Mouse (Mus musculus) MEL (cell line): ENCODE data around the gene Psmc1. TPM values are rescaled to one million over a fixed set of nuclear protein-coding genes. Genes with fewer than 3 reads are reported as not detected.

Experiments
- DNase-seq: peaks from one replicate; pipeline ENCODE4 v3.0.0; 2011; ENCODE audit warnings: low read depth, low spot score
- H3K27ac ChIP-seq: 2 replicates; pipeline ENCODE4 v1.5.1; 2012; ENCODE audit warnings: low read depth, mild to moderate bottlenecking, control low read depth, low read length, moderate library complexity; ENCODE audit not compliant: control insufficient read depth
- H3K27me3 ChIP-seq, 2 experiments: fragments of 150-350 bp in 1 of 2; sonication (generic) in 1 of 2; 2 replicates each; pipeline ENCODE4 v1.6.1; 2012; ENCODE audit warnings: low read length in 2 of 2, mild to moderate bottlenecking in 2 of 2, improper control_type of control experiment in 1 of 2, moderate library complexity in 1 of 2; ENCODE audit not compliant: insufficient read depth in 2 of 2, control insufficient read depth in 1 of 2
- H3K36me3 ChIP-seq, 2 experiments: 2 replicates each; pipeline ENCODE4 v1.6.1; 2012 to 2014; ENCODE audit warnings: low read length in 2 of 2, improper control_type of control experiment in 1 of 2, inconsistent platforms in 1 of 2, mild to moderate bottlenecking in 1 of 2; ENCODE audit not compliant: insufficient read depth in 2 of 2, control insufficient read depth in 1 of 2
- H3K4me1 ChIP-seq, 2 experiments: fragments of 150-350 bp in 1 of 2; sonication (generic) in 1 of 2; 2 replicates each; pipeline ENCODE4 v1.6.1; 2012; ENCODE audit warnings: low read length in 2 of 2, improper control_type of control experiment in 1 of 2, mild to moderate bottlenecking in 1 of 2; ENCODE audit not compliant: insufficient read depth in 2 of 2, control insufficient read depth in 1 of 2
- H3K4me3 ChIP-seq, 2 experiments: fragments of 150-350 bp in 1 of 2; sonication (generic) in 1 of 2; 2 replicates each; pipeline ENCODE4 v1.5.1; 2012; ENCODE audit warnings: low read depth in 2 of 2, low read length in 2 of 2, mild to moderate bottlenecking in 2 of 2, moderate library complexity in 2 of 2, control low read depth in 1 of 2, improper control_type of control experiment in 1 of 2; ENCODE audit not compliant: control insufficient read depth in 1 of 2, insufficient read depth in 1 of 2
- H3K79me2 ChIP-seq: 2 replicates; pipeline ENCODE4 v1.6.1; 2012; ENCODE audit warnings: mild to moderate bottlenecking, low read length, moderate library complexity; ENCODE audit not compliant: control insufficient read depth, poor library complexity, insufficient read depth
- H3K9ac ChIP-seq: 2 replicates; pipeline ENCODE4 v1.6.1; 2012; ENCODE audit warnings: low read depth, mild to moderate bottlenecking, control low read depth, low read length, moderate library complexity; ENCODE audit not compliant: control insufficient read depth, poor library complexity, severe bottlenecking
- H3K9me3 ChIP-seq: fragments of 150-350 bp; sonication (generic); replicated peaks from 2 replicates; pipeline ENCODE4 v1.6.1; 2012; ENCODE audit warnings: mild to moderate bottlenecking, low read length, improper control_type of control experiment, moderate library complexity; ENCODE audit not compliant: insufficient read depth
- BHLHE40 ChIP-seq: IDR thresholded peaks from 2 replicates; pipeline ENCODE4 v1.6.1; 2012; ENCODE audit warnings: low read depth, mild to moderate bottlenecking, inconsistent platforms, low read length, improper control_type of control experiment, borderline replicate concordance
- CHD1 ChIP-seq: IDR thresholded peaks from 2 replicates; pipeline ENCODE4 v1.6.1; 2012; ENCODE audit warnings: low read depth, mild to moderate bottlenecking, inconsistent platforms, low read length, improper control_type of control experiment
- CTCF ChIP-seq, 3 experiments: IDR thresholded peaks in 2 of 3; conservative IDR thresholded peaks in 1 of 3; 2 replicates each; pipeline ENCODE4 v1.5.1; 2011 to 2012; ENCODE audit warnings: low read length in 3 of 3, low read depth in 2 of 3, mild to moderate bottlenecking in 2 of 3, improper control_type of control experiment in 1 of 3, inconsistent platforms in 1 of 3, mixed read lengths in 1 of 3, moderate library complexity in 1 of 3; ENCODE audit not compliant: control insufficient read depth in 1 of 3, insufficient read depth in 1 of 3, poor library complexity in 1 of 3, severe bottlenecking in 1 of 3
- EP300 ChIP-seq, 2 experiments: IDR thresholded peaks; 2 replicates each; pipeline ENCODE4 v1.6.1; 2011; ENCODE audit warnings: improper control_type of control experiment in 2 of 2, low read length in 2 of 2, low read depth in 1 of 2, mild to moderate bottlenecking in 1 of 2
- MAX ChIP-seq: IDR thresholded peaks from 2 replicates; pipeline ENCODE4 v1.6.1; 2011; ENCODE audit warnings: low read length, improper control_type of control experiment
- MEF2A ChIP-seq: IDR thresholded peaks from 2 replicates; pipeline ENCODE4 v1.6.1; 2014; ENCODE audit warnings: low read depth, mild to moderate bottlenecking, inconsistent platforms, low read length, improper control_type of control experiment; ENCODE audit not compliant: poor library complexity, insufficient replicate concordance, severe bottlenecking; ENCODE audit errors: extremely low read depth
- MYC ChIP-seq: IDR thresholded peaks from 2 replicates; pipeline ENCODE4 v1.6.1; 2011; ENCODE audit warnings: low read depth, mild to moderate bottlenecking, low read length, improper control_type of control experiment, moderate library complexity
- NRF1 ChIP-seq: IDR thresholded peaks from 2 replicates; pipeline ENCODE4 v1.6.1; 2014; ENCODE audit warnings: low read depth, mild to moderate bottlenecking, inconsistent platforms, low read length, improper control_type of control experiment, moderate library complexity; ENCODE audit not compliant: poor library complexity, insufficient read depth, severe bottlenecking
- POLR2A ChIP-seq, 2 experiments: IDR thresholded peaks; 2 replicates each; pipeline ENCODE4 v1.6.1; 2011 to 2012; ENCODE audit warnings: low read length in 2 of 2, mild to moderate bottlenecking in 2 of 2, control low read depth in 1 of 2, improper control_type of control experiment in 1 of 2, low read depth in 1 of 2, moderate library complexity in 1 of 2; ENCODE audit not compliant: control insufficient read depth in 1 of 2, insufficient read depth in 1 of 2, poor library complexity in 1 of 2
- POLR2AphosphoS2 ChIP-seq: IDR thresholded peaks from 2 replicates; pipeline ENCODE4 v1.6.1; 2011; ENCODE audit warnings: low read length, improper control_type of control experiment
- POLR2AphosphoS5 ChIP-seq: IDR thresholded peaks from 2 replicates; pipeline ENCODE4 v1.6.1; 2012; ENCODE audit warnings: low read depth, borderline replicate concordance, mild to moderate bottlenecking, inconsistent platforms, low read length, moderate library complexity, mixed read lengths
- SMC3 ChIP-seq: IDR thresholded peaks from 2 replicates; pipeline ENCODE4 v1.6.1; 2011; ENCODE audit warnings: low read depth, low read length, improper control_type of control experiment
- TAL1 ChIP-seq: IDR thresholded peaks from 2 replicates; pipeline ENCODE4 v1.6.1; 2012; ENCODE audit warnings: mild to moderate bottlenecking, inconsistent platforms, low read length, moderate library complexity, mixed read lengths
- TCF12 ChIP-seq: IDR thresholded peaks from 2 replicates; pipeline ENCODE4 v1.6.1; 2014; ENCODE audit warnings: low read depth, mild to moderate bottlenecking, inconsistent platforms, low read length, improper control_type of control experiment, moderate library complexity
- USF2 ChIP-seq, 2 experiments: IDR thresholded peaks; 2 replicates each; pipeline ENCODE4 v1.6.1; 2011 to 2012; ENCODE audit warnings: improper control_type of control experiment in 2 of 2, low read length in 2 of 2, borderline replicate concordance in 1 of 2, inconsistent platforms in 1 of 2, low read depth in 1 of 2, mild to moderate bottlenecking in 1 of 2; ENCODE audit not compliant: insufficient read depth in 1 of 2
- ZMIZ1 ChIP-seq: IDR thresholded peaks from 2 replicates; pipeline ENCODE4 v1.6.1; 2012; ENCODE audit warnings: low read depth, mild to moderate bottlenecking, inconsistent platforms, low read length, improper control_type of control experiment, moderate library complexity
- polyA plus RNA-seq, 2 experiments: library from polyadenylated mRNA; stranded (reverse) in 1 of 2; unstranded in 1 of 2; fragments of >175 nt in 1 of 2; fragments of >200 nt in 1 of 2; gene quantifications; 2 replicates each; pipeline versions ENCODE4 v1.2.1 to v1.2.4; 2012; ENCODE audit warnings: low replicate concordance in 2 of 2, low read depth in 1 of 2; ENCODE audit not compliant: insufficient read length in 2 of 2, insufficient read depth in 1 of 2, missing spikeins in 1 of 2
- total RNA-seq: library from RNA; depleted of rRNA; stranded (reverse); fragments of 300-350 nt; gene quantifications from 2 replicates; pipeline ENCODE4 v1.2.3, GENCODE M21; 2012

The Psmc1 gene
- total and polyA plus RNA-seq, 3 experiments = 322 to 501 TPM; not detected in 1

- no peak for DNase-seq
- no peak overlapping the region for H3K4me3 ChIP-seq
- H3K9ac ChIP-seq = no peak overlapping the region
- peaks cover 0 to 4% of the 10 kb centered on the region in 2 experiments; a peak in 3 of 4 replicates for H3K27me3 ChIP-seq
- H3K36me3 ChIP-seq = no peaks in the 10 kb centered on the region
- TF ChIP-seq POLR2AphosphoS2 = no peak
- TF ChIP-seq MAX = no peak
- TF ChIP-seq BHLHE40 = no peak
- TF ChIP-seq USF2 (IDR thresholded peaks at IDR 0.05; ENCODE audit: borderline replicate concordance in 1 of 2, insufficient read depth in 1 of 2, low read depth in 1 of 2, low read length in 2 of 2) = no peak
- no peak for TF ChIP-seq POLR2A (IDR thresholded peaks at IDR 0.05; ENCODE audit: control insufficient read depth in 1 of 2, insufficient read depth in 1 of 2, low read depth in 1 of 2, low read length in 2 of 2, poor library complexity in 1 of 2)
- TF ChIP-seq TAL1 = no peak
- TF ChIP-seq MYC = no peak
- TF ChIP-seq SMC3 = no peak
- no peak for TF ChIP-seq TCF12
- TF ChIP-seq, all 39 proteins: peak for 0
- Histone ChIP-seq H3K4me1 (no peaks in the 10 kb centered on the region), H3K9me3 (no peaks in the 10 kb centered on the region), H3K79me2 (no peaks in the 10 kb centered on the region), H3K27ac (no peak overlapping the region)
Observed at GRCm38 (mm10) chr12:100093046-100093445, 16.9 kb upstream of the Psmc1 start.

GRCm38 (mm10) chr12:100099971-100100706 lies 9.8 kb upstream of the Psmc1 start:
- Histone ChIP-seq H3K79me2 (no peaks in the 10 kb centered on the region), H3K9me3 (no peaks in the 10 kb centered on the region), H3K27me3 (peaks cover 0 to 2% of the 10 kb centered on the region in 2 experiments; a peak in 3 of 4 replicates), H3K36me3 (no peaks in the 10 kb centered on the region), H3K4me1 (no peaks in the 10 kb centered on the region), H3K9ac (no peak overlapping the region), H3K4me3 (no peak overlapping the region), H3K27ac (no peak overlapping the region)
- TF ChIP-seq EP300 (IDR thresholded peaks at IDR 0.05; ENCODE audit: low read depth in 1 of 2, low read length in 2 of 2) = no peak
- peak; percentile 63; the same call in 1 of the 2 replicates for TF ChIP-seq POLR2AphosphoS5
- no peak for DNase-seq

DNA sequence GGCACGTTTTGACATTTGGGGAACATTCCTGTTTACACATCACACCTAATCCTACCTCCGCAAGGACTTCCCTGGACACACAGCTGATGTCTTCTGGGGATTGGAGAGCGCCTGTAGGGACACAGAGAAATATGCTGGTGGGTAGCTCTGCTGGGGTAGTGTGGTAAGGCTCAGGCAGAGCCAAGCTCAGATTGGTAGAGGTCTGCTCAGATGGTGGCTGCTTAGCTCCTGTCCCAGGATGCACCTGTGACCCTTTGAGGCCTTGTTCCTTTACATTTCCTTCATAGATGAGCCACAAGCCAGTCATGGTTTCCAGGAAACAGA lies 9.3 kb upstream of the Psmc1 start:
- DNase-seq = no peak
- Histone ChIP-seq H3K79me2 (no peaks in the 10 kb centered on the region), H3K36me3 (no peaks in the 10 kb centered on the region), H3K9me3 (no peaks in the 10 kb centered on the region), H3K9ac (no peak overlapping the region), H3K27me3 (peaks cover 0 to 2% of the 10 kb centered on the region in 2 experiments; a peak in 3 of 4 replicates), H3K4me3 (no peak overlapping the region), H3K4me1 (no peaks in the 10 kb centered on the region), H3K27ac (no peak overlapping the region)
- TF ChIP-seq BHLHE40 = no peak
- TF ChIP-seq ZMIZ1 = no peak
- no peak for TF ChIP-seq CHD1
- TF ChIP-seq NRF1 = no peak
- TF ChIP-seq CTCF (IDR thresholded peaks at IDR 0.05 in 2 of 3, conservative IDR thresholded peaks at IDR 0.05 in 1 of 3; ENCODE audit: control insufficient read depth in 1 of 3, insufficient read depth in 1 of 3, low read depth in 2 of 3, low read length in 3 of 3, poor library complexity in 1 of 3, severe bottlenecking in 1 of 3) = no peak
- no peak for TF ChIP-seq MEF2A
